Mouse (Mus musculus) cortical plate, adult 2 months (tissue): ENCODE data around the gene 4931428L18Rik. TPM values are rescaled to one million over a fixed set of nuclear protein-coding genes. Genes with fewer than 3 reads are reported as not detected.

Experiments
- H3K27ac ChIP-seq: fragments of 200-500 bp; 2 replicates; pipeline ENCODE4 v1.5.1; 2012; ENCODE audit warnings: low read length, control low read depth, inconsistent platforms; ENCODE audit not compliant: insufficient read depth
- H3K4me1 ChIP-seq: fragments of 200-500 bp; 2 replicates; pipeline ENCODE4 v1.6.1; 2011; ENCODE audit warnings: low read length; ENCODE audit not compliant: control insufficient read depth, insufficient read depth
- H3K4me3 ChIP-seq: fragments of 200-500 bp; 2 replicates; pipeline ENCODE4 v1.5.1; 2011; ENCODE audit warnings: mild to moderate bottlenecking, low read length, control low read depth; ENCODE audit not compliant: insufficient read depth
- CTCF ChIP-seq: fragments of 200-500 bp; IDR thresholded peaks from 2 replicates; pipeline ENCODE4 v1.5.1; 2011; ENCODE audit warnings: mild to moderate bottlenecking, control low read depth, low read length; ENCODE audit not compliant: insufficient read depth; ENCODE audit errors: extremely low read depth
- POLR2A ChIP-seq: fragments of 200-500 bp; IDR thresholded peaks from 2 replicates; pipeline ENCODE4 v1.6.1; 2011; ENCODE audit warnings: mild to moderate bottlenecking, low read length, control low read depth; ENCODE audit not compliant: insufficient read depth; ENCODE audit errors: extremely low read depth
- polyA plus RNA-seq: library from polyadenylated mRNA; depleted of rRNA; stranded (reverse); fragments of >200 nt; gene quantifications from 2 replicates; pipeline ENCODE4 v1.2.3, GENCODE M21; 2012

4931428L18Rik gene
- polyA plus RNA-seq, 1 experiment: not detected

DNA sequence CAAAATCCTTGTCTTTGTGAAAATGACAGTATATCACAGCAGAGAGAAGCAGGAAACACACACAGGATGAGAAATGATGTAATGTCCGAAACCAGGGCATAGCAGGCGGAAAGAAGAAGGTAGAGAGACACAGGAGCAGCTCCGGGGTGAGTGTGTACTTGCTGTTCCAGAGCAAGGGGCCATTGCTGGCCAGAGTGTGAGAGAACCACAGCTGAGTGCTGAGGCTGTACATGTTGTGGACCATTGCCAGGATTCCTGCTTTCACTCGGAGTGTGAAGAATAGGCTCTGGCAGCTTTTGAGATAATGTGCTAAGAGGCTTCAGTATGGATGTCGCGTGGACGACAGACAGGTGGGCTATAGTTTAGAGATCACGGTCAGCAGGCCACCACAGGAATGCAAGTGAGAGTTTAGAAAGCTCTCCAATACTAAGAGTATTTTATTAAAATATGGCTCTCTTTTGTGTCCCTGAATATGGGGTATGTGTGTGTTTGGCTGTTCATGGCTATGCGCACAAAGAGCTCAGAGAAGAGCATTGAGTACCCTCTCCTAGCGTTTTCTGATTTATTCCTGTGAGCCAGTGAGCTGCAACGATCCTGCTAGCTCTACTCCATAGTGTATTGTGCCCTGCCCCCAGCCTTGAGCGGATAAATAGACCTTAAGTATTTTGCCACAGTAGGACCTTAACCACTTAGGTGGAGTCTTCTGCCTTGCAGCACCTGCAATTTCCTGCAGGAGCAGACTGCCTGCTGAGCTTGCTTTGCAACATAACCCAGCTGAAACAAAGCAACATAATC lies 119.4 kb downstream of the 4931428L18Rik start:
- no peak overlapping the region for H3K4me3 ChIP-seq

DNA sequence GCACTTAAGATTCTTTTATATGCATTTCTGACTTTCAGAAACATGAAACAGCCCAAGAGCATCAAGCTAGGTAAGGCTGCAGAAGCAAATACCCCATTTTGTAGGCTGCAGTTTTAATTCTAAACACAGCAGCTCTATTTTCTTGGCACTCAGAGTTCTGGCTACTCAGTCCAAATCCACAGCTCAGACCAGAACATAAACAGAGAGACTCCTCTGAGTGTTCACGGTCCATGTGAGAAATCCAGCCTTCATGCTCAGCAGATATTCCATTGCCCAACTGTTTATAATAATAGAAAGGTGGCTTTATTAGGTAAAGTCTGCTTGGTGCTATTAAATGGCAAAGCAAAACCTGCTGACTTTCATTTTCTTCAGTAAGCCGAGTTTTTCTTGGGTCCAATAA lies 120.2 kb downstream of the 4931428L18Rik start:
- no peak overlapping the region for H3K4me3 ChIP-seq
- H3K4me1 ChIP-seq: no peaks in the 10 kb centered on the region; the same call in 1 of the 2 replicates
- no peak overlapping the region for H3K27ac ChIP-seq
- TF ChIP-seq CTCF (no peak), POLR2A (no peak)

More for the DNA sequence above, 119.4 kb downstream of the 4931428L18Rik start:
- TF ChIP-seq POLR2A (no peak), CTCF (no peak)
- H3K27ac ChIP-seq: no peak overlapping the region
- no peaks in the 10 kb centered on the region; the same call in 1 of the 2 replicates for H3K4me1 ChIP-seq

DNA sequence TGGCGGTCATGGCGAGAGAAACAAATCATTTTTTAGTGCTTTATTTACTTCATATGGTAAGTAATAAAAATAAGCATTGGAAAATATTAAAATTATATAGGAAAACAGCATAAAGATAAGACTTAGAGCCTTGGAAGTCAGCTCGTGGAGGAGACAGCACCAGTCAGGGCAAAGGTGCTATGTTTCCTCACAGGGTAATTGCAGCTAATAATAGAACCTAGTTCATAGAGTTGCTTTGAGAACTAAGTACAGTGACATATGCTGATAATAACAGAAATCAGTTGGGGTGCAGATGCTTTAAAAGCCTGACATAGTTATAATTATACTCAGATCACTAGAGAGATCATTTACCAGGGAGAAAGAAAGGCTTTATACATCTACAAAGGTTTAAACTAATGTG lies 125.3 kb downstream of the 4931428L18Rik start:
- H3K4me3 ChIP-seq: no peak overlapping the region
- no peaks in the 10 kb centered on the region; the same call in 1 of the 2 replicates for H3K4me1 ChIP-seq
- no peak for TF ChIP-seq POLR2A
- no peak for TF ChIP-seq CTCF
- H3K27ac ChIP-seq: no peak overlapping the region

DNA sequence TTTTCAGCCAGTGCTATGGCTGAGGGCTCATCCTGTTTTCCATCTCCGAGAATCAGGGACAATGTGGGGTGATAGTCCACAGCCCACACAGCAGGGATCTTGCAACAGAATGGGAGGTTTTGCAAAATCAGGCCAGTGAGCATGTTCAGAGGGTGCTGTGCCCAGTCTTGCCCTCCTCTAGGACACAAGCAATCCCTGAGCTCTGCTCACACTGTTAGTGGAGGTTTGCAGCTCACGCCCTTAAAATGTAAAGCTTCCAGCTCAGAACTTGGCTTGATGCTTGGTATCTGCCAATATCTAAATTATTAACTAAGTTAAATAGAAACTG lies 126.1 kb downstream of the 4931428L18Rik start:
- H3K4me1 ChIP-seq: no peaks in the 10 kb centered on the region
- no peak overlapping the region for H3K4me3 ChIP-seq
- no peak overlapping the region for H3K27ac ChIP-seq
- TF ChIP-seq CTCF (no peak), POLR2A (no peak)

DNA sequence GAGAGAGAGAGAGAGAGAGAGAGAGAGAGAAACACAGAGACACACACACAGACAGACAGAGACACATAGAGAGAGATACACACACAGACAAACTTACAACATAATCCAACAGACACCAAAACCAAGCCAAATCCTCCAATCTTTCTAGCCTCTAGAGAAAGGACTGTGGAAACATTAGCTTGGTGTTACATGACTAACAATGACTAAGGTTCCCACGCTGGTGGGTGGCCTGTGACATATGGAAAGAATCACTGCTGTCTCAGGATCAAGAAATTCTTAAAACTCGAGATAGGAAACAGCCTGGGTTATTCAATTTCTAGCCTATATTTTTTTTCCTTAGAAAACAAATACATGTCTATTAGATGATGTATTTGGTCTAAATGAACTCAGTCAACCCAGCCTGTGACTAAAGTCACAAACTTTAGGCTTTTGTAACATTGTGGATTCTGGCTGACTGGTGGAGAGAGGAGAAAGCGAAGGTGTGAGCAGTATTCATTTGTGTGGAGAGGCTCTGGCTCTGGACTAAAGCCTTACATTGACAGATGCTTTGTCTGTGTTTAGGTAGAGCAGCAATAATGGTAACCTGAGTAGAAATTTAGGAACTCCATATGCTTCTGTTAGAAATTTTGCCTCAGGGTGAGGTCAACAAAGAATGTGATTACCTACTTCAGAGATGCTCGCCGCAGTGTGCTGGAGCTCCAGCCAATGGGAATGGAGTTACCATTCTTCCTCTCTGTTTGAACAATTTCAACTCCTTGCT lies 126.6 kb downstream of the 4931428L18Rik start:
- H3K27ac ChIP-seq: no peak overlapping the region
- TF ChIP-seq CTCF: no peak
- TF ChIP-seq POLR2A: no peak
- no peak overlapping the region for H3K4me3 ChIP-seq
- no peaks in the 10 kb centered on the region for H3K4me1 ChIP-seq

DNA sequence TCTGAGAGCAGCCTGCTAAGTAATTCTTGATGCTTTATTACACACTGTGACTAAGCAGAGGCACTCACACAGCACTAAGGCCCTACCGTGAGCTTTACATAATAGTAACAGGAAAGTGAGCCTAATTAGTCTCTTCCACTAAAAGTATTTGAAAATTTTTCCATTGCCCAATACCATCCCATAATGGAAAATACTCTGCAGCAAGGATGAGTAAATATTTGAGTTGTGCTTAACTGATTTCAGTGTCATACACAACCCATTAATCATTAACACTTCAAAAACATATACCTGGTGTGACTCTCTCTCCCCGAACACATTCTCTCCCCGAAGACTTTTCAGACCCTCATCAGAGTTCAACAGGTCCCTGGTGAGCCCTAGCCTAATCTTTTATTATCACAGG lies 127.7 kb downstream of the 4931428L18Rik start:
- no peaks in the 10 kb centered on the region for H3K4me1 ChIP-seq
- H3K27ac ChIP-seq: no peak overlapping the region
- TF ChIP-seq POLR2A (no peak), CTCF (no peak)
- H3K4me3 ChIP-seq: no peak overlapping the region

DNA sequence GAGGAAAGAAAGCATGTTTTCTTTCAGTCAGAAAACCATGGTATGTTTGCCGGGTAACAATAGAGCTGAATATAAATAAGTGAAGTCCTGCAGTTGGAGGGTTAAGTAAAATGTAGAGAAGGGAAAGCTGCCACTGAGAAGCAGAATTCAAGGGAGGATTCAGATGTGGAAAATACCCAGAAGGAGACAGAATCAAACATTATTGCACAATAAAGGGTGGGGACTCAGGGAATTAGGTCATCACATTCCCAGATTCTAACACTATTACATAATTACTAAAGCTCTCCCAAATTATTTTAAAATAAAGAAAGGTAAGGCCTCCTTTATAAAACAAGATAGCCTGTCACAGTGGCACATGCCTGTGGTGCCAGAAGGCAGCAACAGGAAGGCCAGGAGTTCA lies 128.5 kb downstream of the 4931428L18Rik start:
- H3K27ac ChIP-seq: no peak overlapping the region
- no peak overlapping the region for H3K4me3 ChIP-seq
- no peaks in the 10 kb centered on the region for H3K4me1 ChIP-seq
- TF ChIP-seq POLR2A (no peak), CTCF (no peak)

DNA sequence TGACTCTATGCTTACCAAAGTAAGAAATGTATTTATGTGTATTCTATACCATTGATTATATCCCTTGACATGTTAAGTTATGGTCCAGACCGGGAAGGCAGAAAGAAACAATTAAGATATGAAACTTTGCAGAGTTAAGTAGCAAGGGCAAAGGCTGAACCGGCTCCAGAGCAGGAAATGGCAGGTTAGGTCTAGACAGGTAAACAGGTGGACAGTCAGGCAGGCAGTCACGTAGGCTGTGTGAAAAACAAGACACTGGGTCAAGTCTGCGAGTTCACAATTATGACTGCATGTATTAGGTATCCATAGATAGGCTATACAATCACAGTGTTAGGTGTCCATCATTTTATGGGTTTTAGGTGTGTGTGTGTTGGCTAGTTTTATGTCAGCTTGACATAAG lies 133.8 kb downstream of the 4931428L18Rik start:
- H3K4me1 ChIP-seq: no peaks in the 10 kb centered on the region
- H3K4me3 ChIP-seq: no peak overlapping the region
- no peak for TF ChIP-seq POLR2A
- TF ChIP-seq CTCF: no peak
- H3K27ac ChIP-seq: no peak overlapping the region

DNA sequence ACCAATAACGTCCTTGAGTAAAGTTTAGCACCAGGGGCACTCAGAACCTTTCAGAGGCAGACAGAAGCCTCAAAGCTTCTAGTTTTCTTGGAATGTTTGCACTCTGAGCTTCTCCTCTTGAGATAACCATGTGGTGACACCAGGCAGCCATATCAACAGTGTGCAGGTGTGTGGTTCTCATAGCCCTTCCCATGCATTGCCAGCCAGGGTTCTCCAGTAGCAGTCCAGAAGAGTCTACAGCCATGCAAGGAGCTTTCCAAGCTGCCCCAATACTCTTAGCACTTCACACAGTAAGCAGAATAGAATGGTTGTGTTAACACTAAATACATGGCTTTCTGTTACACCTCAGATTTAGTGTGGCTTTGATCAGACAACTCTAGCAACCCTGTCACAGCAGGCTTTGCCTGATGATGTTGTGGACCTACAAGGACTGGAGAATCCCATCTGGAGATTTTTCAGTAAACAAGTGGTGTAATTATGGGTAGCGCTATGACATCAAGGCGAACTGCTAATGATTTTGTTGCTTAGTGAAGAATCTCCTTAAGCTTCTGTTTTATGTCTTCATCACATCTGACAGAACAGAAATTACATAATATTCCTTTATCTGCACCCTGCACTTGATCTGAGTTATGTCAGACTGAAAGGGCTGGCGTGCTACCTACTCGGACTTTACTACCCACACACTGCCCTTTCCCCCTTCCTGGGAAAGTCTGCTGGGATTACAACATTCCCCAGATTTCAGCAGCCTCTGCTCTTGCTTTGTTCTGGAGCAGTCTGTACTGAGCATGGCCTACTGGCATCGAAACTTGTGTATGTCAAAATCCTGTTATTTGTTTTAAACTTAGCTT lies 149.7 kb downstream of the 4931428L18Rik start:
- H3K4me3 ChIP-seq: no peak overlapping the region
- no peak overlapping the region for H3K27ac ChIP-seq
- H3K4me1 ChIP-seq: no peaks in the 10 kb centered on the region
- TF ChIP-seq CTCF: no peak
- no peak for TF ChIP-seq POLR2A

DNA sequence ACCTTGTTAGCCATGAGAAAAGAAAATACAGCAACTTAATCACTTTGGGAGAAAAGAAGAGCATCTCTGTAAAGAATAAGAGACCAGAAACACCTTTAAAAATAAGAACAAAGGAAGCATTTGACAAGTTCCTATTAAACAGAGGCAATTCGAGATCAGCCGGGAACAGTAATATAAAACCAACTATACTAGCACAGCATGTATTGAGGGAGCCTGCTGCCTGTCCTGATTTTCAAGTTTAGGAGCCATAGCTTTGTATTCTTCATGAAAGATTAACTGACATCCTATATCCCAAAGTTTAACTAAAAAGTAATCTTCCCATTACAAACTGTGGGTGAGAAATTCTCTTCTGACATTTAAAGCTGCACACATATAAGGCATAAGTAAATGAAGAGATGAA lies 151.3 kb downstream of the 4931428L18Rik start:
- Histone ChIP-seq H3K4me3 (no peak overlapping the region), H3K4me1 (no peaks in the 10 kb centered on the region), H3K27ac (no peak overlapping the region)
- no peak for TF ChIP-seq POLR2A
- no peak for TF ChIP-seq CTCF
